Mouse (Mus musculus) MEL (cell line): ENCODE measurements around the gene Mnt. TPM values are rescaled to one million over a fixed set of nuclear protein-coding genes. Genes with fewer than 3 reads are reported as not detected.

Experiments
- DNase-seq: peaks from one replicate; pipeline ENCODE4 v3.0.0; 2011; ENCODE audit warnings: low read depth, low spot score
- H3K27ac ChIP-seq: 2 replicates; pipeline ENCODE4 v1.5.1; 2012; ENCODE audit warnings: low read depth, mild to moderate bottlenecking, control low read depth, low read length, moderate library complexity; ENCODE audit not compliant: control insufficient read depth
- H3K27me3 ChIP-seq, 2 experiments: fragments of 150-350 bp in 1 of 2; sonication (generic) in 1 of 2; 2 replicates each; pipeline ENCODE4 v1.6.1; 2012; ENCODE audit warnings: low read length in 2 of 2, mild to moderate bottlenecking in 2 of 2, improper control_type of control experiment in 1 of 2, moderate library complexity in 1 of 2; ENCODE audit not compliant: insufficient read depth in 2 of 2, control insufficient read depth in 1 of 2
- H3K36me3 ChIP-seq, 2 experiments: 2 replicates each; pipeline ENCODE4 v1.6.1; 2012 to 2014; ENCODE audit warnings: low read length in 2 of 2, improper control_type of control experiment in 1 of 2, inconsistent platforms in 1 of 2, mild to moderate bottlenecking in 1 of 2; ENCODE audit not compliant: insufficient read depth in 2 of 2, control insufficient read depth in 1 of 2
- H3K4me1 ChIP-seq, 2 experiments: fragments of 150-350 bp in 1 of 2; sonication (generic) in 1 of 2; 2 replicates each; pipeline ENCODE4 v1.6.1; 2012; ENCODE audit warnings: low read length in 2 of 2, improper control_type of control experiment in 1 of 2, mild to moderate bottlenecking in 1 of 2; ENCODE audit not compliant: insufficient read depth in 2 of 2, control insufficient read depth in 1 of 2
- H3K4me3 ChIP-seq, 2 experiments: fragments of 150-350 bp in 1 of 2; sonication (generic) in 1 of 2; 2 replicates each; pipeline ENCODE4 v1.5.1; 2012; ENCODE audit warnings: low read depth in 2 of 2, low read length in 2 of 2, mild to moderate bottlenecking in 2 of 2, moderate library complexity in 2 of 2, control low read depth in 1 of 2, improper control_type of control experiment in 1 of 2; ENCODE audit not compliant: control insufficient read depth in 1 of 2, insufficient read depth in 1 of 2
- H3K79me2 ChIP-seq: 2 replicates; pipeline ENCODE4 v1.6.1; 2012; ENCODE audit warnings: mild to moderate bottlenecking, low read length, moderate library complexity; ENCODE audit not compliant: control insufficient read depth, poor library complexity, insufficient read depth
- H3K9ac ChIP-seq: 2 replicates; pipeline ENCODE4 v1.6.1; 2012; ENCODE audit warnings: low read depth, mild to moderate bottlenecking, control low read depth, low read length, moderate library complexity; ENCODE audit not compliant: control insufficient read depth, poor library complexity, severe bottlenecking
- H3K9me3 ChIP-seq: fragments of 150-350 bp; sonication (generic); replicated peaks from 2 replicates; pipeline ENCODE4 v1.6.1; 2012; ENCODE audit warnings: mild to moderate bottlenecking, low read length, improper control_type of control experiment, moderate library complexity; ENCODE audit not compliant: insufficient read depth
- BHLHE40 ChIP-seq: IDR thresholded peaks from 2 replicates; pipeline ENCODE4 v1.6.1; 2012; ENCODE audit warnings: low read depth, mild to moderate bottlenecking, inconsistent platforms, low read length, improper control_type of control experiment, borderline replicate concordance
- CHD1 ChIP-seq: IDR thresholded peaks from 2 replicates; pipeline ENCODE4 v1.6.1; 2012; ENCODE audit warnings: low read depth, mild to moderate bottlenecking, inconsistent platforms, low read length, improper control_type of control experiment
- CHD2 ChIP-seq: IDR thresholded peaks from 2 replicates; pipeline ENCODE4 v1.6.1; 2011; ENCODE audit warnings: low read length, improper control_type of control experiment
- CTCF ChIP-seq, 3 experiments: IDR thresholded peaks in 2 of 3; conservative IDR thresholded peaks in 1 of 3; 2 replicates each; pipeline ENCODE4 v1.5.1; 2011 to 2012; ENCODE audit warnings: low read length in 3 of 3, low read depth in 2 of 3, mild to moderate bottlenecking in 2 of 3, improper control_type of control experiment in 1 of 3, inconsistent platforms in 1 of 3, mixed read lengths in 1 of 3, moderate library complexity in 1 of 3; ENCODE audit not compliant: control insufficient read depth in 1 of 3, insufficient read depth in 1 of 3, poor library complexity in 1 of 3, severe bottlenecking in 1 of 3
- E2F4 ChIP-seq: IDR thresholded peaks from 2 replicates; pipeline ENCODE4 v1.6.1; 2011; ENCODE audit warnings: low read depth, low read length, improper control_type of control experiment, borderline replicate concordance
- EP300 ChIP-seq, 2 experiments: IDR thresholded peaks; 2 replicates each; pipeline ENCODE4 v1.6.1; 2011; ENCODE audit warnings: improper control_type of control experiment in 2 of 2, low read length in 2 of 2, low read depth in 1 of 2, mild to moderate bottlenecking in 1 of 2
- GATA1 ChIP-seq: IDR thresholded peaks from 2 replicates; pipeline ENCODE4 v1.6.1; 2011; ENCODE audit warnings: low read depth, low read length, improper control_type of control experiment
- KAT2A ChIP-seq: conservative IDR thresholded peaks from 2 replicates; pipeline ENCODE4 v1.6.1; 2012; ENCODE audit warnings: low read depth, low read length, improper control_type of control experiment, inconsistent platforms
- MAFK ChIP-seq: IDR thresholded peaks from 2 replicates; pipeline ENCODE4 v1.6.1; 2011; ENCODE audit warnings: low read depth, mild to moderate bottlenecking, low read length, improper control_type of control experiment, borderline replicate concordance
- MEF2A ChIP-seq: IDR thresholded peaks from 2 replicates; pipeline ENCODE4 v1.6.1; 2014; ENCODE audit warnings: low read depth, mild to moderate bottlenecking, inconsistent platforms, low read length, improper control_type of control experiment; ENCODE audit not compliant: poor library complexity, insufficient replicate concordance, severe bottlenecking; ENCODE audit errors: extremely low read depth
- MXI1 ChIP-seq: IDR thresholded peaks from 2 replicates; pipeline ENCODE4 v1.6.1; 2011; ENCODE audit warnings: mild to moderate bottlenecking, low read depth, low read length, improper control_type of control experiment
- MYB ChIP-seq: IDR thresholded peaks from 2 replicates; pipeline ENCODE4 v1.6.1; 2011; ENCODE audit warnings: mild to moderate bottlenecking, low read depth, low read length, improper control_type of control experiment
- SMC3 ChIP-seq: IDR thresholded peaks from 2 replicates; pipeline ENCODE4 v1.6.1; 2011; ENCODE audit warnings: low read depth, low read length, improper control_type of control experiment
- UBTF ChIP-seq: IDR thresholded peaks from 2 replicates; pipeline ENCODE4 v1.6.1; 2012; ENCODE audit warnings: low read depth, mild to moderate bottlenecking, inconsistent platforms, low read length, improper control_type of control experiment, moderate library complexity, borderline replicate concordance; ENCODE audit not compliant: insufficient read depth
- ZC3H11A ChIP-seq: IDR thresholded peaks from 2 replicates; pipeline ENCODE4 v1.6.1; 2012; ENCODE audit warnings: low read depth, mild to moderate bottlenecking, inconsistent platforms, low read length, improper control_type of control experiment
- ZMIZ1 ChIP-seq: IDR thresholded peaks from 2 replicates; pipeline ENCODE4 v1.6.1; 2012; ENCODE audit warnings: low read depth, mild to moderate bottlenecking, inconsistent platforms, low read length, improper control_type of control experiment, moderate library complexity
- polyA plus RNA-seq, 2 experiments: library from polyadenylated mRNA; stranded (reverse) in 1 of 2; unstranded in 1 of 2; fragments of >175 nt in 1 of 2; fragments of >200 nt in 1 of 2; gene quantifications; 2 replicates each; pipeline versions ENCODE4 v1.2.1 to v1.2.4; 2012; ENCODE audit warnings: low replicate concordance in 2 of 2, low read depth in 1 of 2; ENCODE audit not compliant: insufficient read length in 2 of 2, insufficient read depth in 1 of 2, missing spikeins in 1 of 2
- total RNA-seq: library from RNA; depleted of rRNA; stranded (reverse); fragments of 300-350 nt; gene quantifications from 2 replicates; pipeline ENCODE4 v1.2.3, GENCODE M21; 2012

Mnt gene
- total and polyA plus RNA-seq, 3 experiments = 5.8 to 37.3 TPM; not detected in 1

- H3K27ac ChIP-seq = no peak overlapping the region
- H3K9me3 ChIP-seq = no peaks in the 10 kb centered on the region
- no peaks in the 10 kb centered on the region for H3K79me2 ChIP-seq
- no peak for DNase-seq
- H3K4me3 ChIP-seq = no peak overlapping the region
- no peaks in the 10 kb centered on the region for H3K27me3 ChIP-seq
- H3K4me1 ChIP-seq = no peaks in the 10 kb centered on the region
- TF ChIP-seq MEF2A = no peak
- no peak for TF ChIP-seq MYB
- TF ChIP-seq MXI1 = no peak
- H3K9ac ChIP-seq = no peak overlapping the region
- no peaks in the 10 kb centered on the region; a peak in 1 of 4 replicates for H3K36me3 ChIP-seq
These were observed 35.9 kb downstream of the Mnt start for GRCm38 (mm10) chr11:74866640-74867039.

GRCm38 (mm10) chr11:74867181-74867580 is 36.5 kb downstream of the Mnt start:
- H3K4me3 ChIP-seq = no peak overlapping the region
- no peak overlapping the region for H3K27ac ChIP-seq
- no peaks in the 10 kb centered on the region; a peak in 1 of 4 replicates for H3K36me3 ChIP-seq
- H3K4me1 ChIP-seq = no peaks in the 10 kb centered on the region
- no peaks in the 10 kb centered on the region for H3K79me2 ChIP-seq
- DNase-seq = no peak
- no peaks in the 10 kb centered on the region for H3K9me3 ChIP-seq
- H3K27me3 ChIP-seq = no peaks in the 10 kb centered on the region
- no peak for TF ChIP-seq CTCF (IDR thresholded peaks at IDR 0.05 in 2 of 3, conservative IDR thresholded peaks at IDR 0.05 in 1 of 3; ENCODE audit: control insufficient read depth in 1 of 3, insufficient read depth in 1 of 3, low read depth in 2 of 3, low read length in 3 of 3, poor library complexity in 1 of 3, severe bottlenecking in 1 of 3)
- no peak for TF ChIP-seq BHLHE40
- no peak for TF ChIP-seq ZMIZ1
- no peak for TF ChIP-seq EP300 (IDR thresholded peaks at IDR 0.05; ENCODE audit: low read depth in 1 of 2, low read length in 2 of 2)
- no peak for TF ChIP-seq KAT2A
- no peak for TF ChIP-seq E2F4
- no peak for TF ChIP-seq GATA1
- TF ChIP-seq SMC3 = no peak
- TF ChIP-seq CHD2 = no peak
- TF ChIP-seq CHD1 = no peak
- no peak for TF ChIP-seq UBTF
- H3K9ac ChIP-seq = no peak overlapping the region

GRCm38 (mm10) chr11:74868046-74868760 is 37.5 kb downstream of the Mnt start:
- Histone ChIP-seq H3K27ac (no peak overlapping the region), H3K27me3 (no peaks in the 10 kb centered on the region), H3K9me3 (no peaks in the 10 kb centered on the region), H3K36me3 (no peaks in the 10 kb centered on the region; a peak in 1 of 4 replicates), H3K79me2 (no peaks in the 10 kb centered on the region), H3K4me1 (no peaks in the 10 kb centered on the region), H3K9ac (no peak overlapping the region), H3K4me3 (no peak overlapping the region)
- DNase-seq = no peak
- TF ChIP-seq ZC3H11A (no peak), UBTF (no peak), GATA1 (no peak), MAFK (no peak)
